Mouse (Mus musculus) left cerebral cortex, adult 2 months (tissue): ENCODE results near the gene Atp6v1b1. TPM values are rescaled to one million over a fixed set of nuclear protein-coding genes. Genes with fewer than 3 reads are reported as not detected.

ENCODE experiments used
- DNase-seq, 2 experiments: peaks; one replicate each; pipeline ENCODE4 v3.0.0; 2021 to 2022; ENCODE audit warnings: low spot score in 2 of 2, mixed read lengths in 1 of 2; ENCODE audit errors: extremely low spot score in 1 of 2
- H3K27ac ChIP-seq: fragments of 200-600 bp; 2 replicates; pipeline ENCODE4 v1.8.1; 2022
- H3K4me3 ChIP-seq: fragments of 200-600 bp; 2 replicates; pipeline ENCODE4 v1.8.1; 2022
- CTCF ChIP-seq: fragments of 200-600 bp; IDR thresholded peaks from 2 replicates; pipeline ENCODE4 v1.8.1; 2022; ENCODE audit warnings: antibody characterized with exemption, mild to moderate bottlenecking, moderate library complexity
- intact Hi-C: fragments of 180-260 bp; cut with DNase I; formaldehyde crosslinking; loops from one replicate; pipeline ENCODE4 v1.15.1; 2025
- long read RNA-seq, 2 experiments: library from polyadenylated mRNA; stranded (forward); transcript quantifications; one replicate each; pipeline ENCODE4 v2.0.0; 2021; ENCODE audit warnings: borderline mapping rate in 2 of 2
- total RNA-seq, 2 experiments: library from RNA; stranded (reverse); gene quantifications; 2 replicates each; pipeline ENCODE4 v1.2.3; 2021

Gene Atp6v1b1
- total RNA-seq, result under 1 TPM in 1 of 2 experiments, not detected in 1; 0.20 TPM
- long read RNA-seq, experiment 1, result 0 reads
- long read RNA-seq, experiment 2, result 0 reads

- DNase-seq, result no peak
- H3K27ac ChIP-seq, result no peak within 1 kb of the TSS
- no peak within 1 kb of the TSS for H3K4me3 ChIP-seq
- intact Hi-C loops, result no loop called here
- TF ChIP-seq CTCF, result no peak
These were observed at the start of gene Atp6v1b1 for GRCm38 (mm10) chr6:83742761-83743160. Gene Atp6v1b1, plus strand, starts transcription at chr6:83742990.

- TF ChIP-seq CTCF, result peak; percentile 79
- intact Hi-C loops, result loop anchor here (2.0 to 5.0 kb wide), 2 partner anchors 38 to 57 kb away; no protein-coding TSS in a partner anchor
- no peak overlapping the region for H3K27ac ChIP-seq
- DNase-seq, result peak in 1 of 2 experiments; percentile 40
- no peak overlapping the region for H3K4me3 ChIP-seq
These were observed 49.0 kb upstream of the Atp6v1b1 start for GRCm38 (mm10) chr6:83693835-83694234.

GRCm38 (mm10) chr6:83695731-83696130 is 47.1 kb upstream of the Atp6v1b1 start:
- intact Hi-C loops, result no loop called here
- no peak for TF ChIP-seq CTCF

GRCm38 (mm10) chr6:83696684-83697083 is 46.1 kb upstream of the Atp6v1b1 start:
- no peak overlapping the region for H3K27ac ChIP-seq
- DNase-seq, result no peak
- intact Hi-C loops, result no loop called here
- TF ChIP-seq CTCF, result no peak
- no peak overlapping the region for H3K4me3 ChIP-seq

More at GRCm38 (mm10) chr6:83695731-83696130, 47.1 kb upstream of the Atp6v1b1 start:
- Histone ChIP-seq H3K4me3 (no peak overlapping the region), H3K27ac (no peak overlapping the region)
- no peak for DNase-seq

- no peak for DNase-seq
- intact Hi-C loops, result no loop called here
- no peak for TF ChIP-seq CTCF
- H3K4me3 ChIP-seq, result no peak overlapping the region
- no peak overlapping the region for H3K27ac ChIP-seq
These were observed 44.9 kb upstream of the Atp6v1b1 start for GRCm38 (mm10) chr6:83697932-83698331.

GRCm38 (mm10) chr6:83699971-83700370 is 42.8 kb upstream of the Atp6v1b1 start:
- Histone ChIP-seq H3K27ac (no peak overlapping the region), H3K4me3 (no peak overlapping the region)
- no peak for DNase-seq
- intact Hi-C loops, result loop anchor here (1.0 kb wide), 1 partner anchor 14 kb away; no protein-coding TSS in a partner anchor
- no peak for TF ChIP-seq CTCF

GRCm38 (mm10) chr6:83701001-83701400 is 41.8 kb upstream of the Atp6v1b1 start:
- H3K27ac ChIP-seq, result no peak overlapping the region
- H3K4me3 ChIP-seq, result no peak overlapping the region
- intact Hi-C loops, result no loop called here
- no peak for TF ChIP-seq CTCF
- DNase-seq, result no peak

GRCm38 (mm10) chr6:83702146-83702999 is 40.4 kb upstream of the Atp6v1b1 start:
- Histone ChIP-seq H3K4me3 (no peak overlapping the region), H3K27ac (no peak overlapping the region)
- intact Hi-C loops, result no loop called here
- no peak for DNase-seq
- TF ChIP-seq CTCF, result no peak

- H3K4me3 ChIP-seq, result no peak overlapping the region
- H3K27ac ChIP-seq, result no peak overlapping the region
- TF ChIP-seq CTCF, result no peak
- DNase-seq, result no peak
- intact Hi-C loops, result no loop called here
These were observed 39.6 kb upstream of the Atp6v1b1 start for GRCm38 (mm10) chr6:83703000-83703721.

GRCm38 (mm10) chr6:83703722-83704078 is 39.1 kb upstream of the Atp6v1b1 start:
- H3K4me3 ChIP-seq, result no peak overlapping the region
- DNase-seq, result no peak
- H3K27ac ChIP-seq, result no peak overlapping the region
- no peak for TF ChIP-seq CTCF
- intact Hi-C loops, result no loop called here

- DNase-seq, result no peak
- no peak for TF ChIP-seq CTCF
These were observed 38.5 kb upstream of the Atp6v1b1 start for GRCm38 (mm10) chr6:83704294-83704693.

GRCm38 (mm10) chr6:83704701-83705100 is 38.1 kb upstream of the Atp6v1b1 start:
- no peak overlapping the region for H3K4me3 ChIP-seq
- no peak for DNase-seq
- no peak for TF ChIP-seq CTCF
- H3K27ac ChIP-seq, result no peak overlapping the region
- intact Hi-C loops, result no loop called here

More at GRCm38 (mm10) chr6:83704294-83704693, 38.5 kb upstream of the Atp6v1b1 start:
- no peak overlapping the region for H3K4me3 ChIP-seq
- intact Hi-C loops, result no loop called here
- H3K27ac ChIP-seq, result no peak overlapping the region
